Mouse (Mus musculus): ENCODE measurements around the gene Kalrn.

Kalrn gene

GRCm38 (mm10) chr16:33922111-33923000 lies 651.0 kb downstream of the Kalrn start:
- peak; percentile 60 for DNase-seq

- DNase-seq = no peak
Observed at GRCm38 (mm10) chr16:33921514-33921913, 651.8 kb downstream of the Kalrn start.

All from kidney, adult 11 months (tissue).